Mouse (Mus musculus) hindbrain, embryonic 16.5 days (tissue): ENCODE results near the gene Palm2. TPM values are rescaled to one million over a fixed set of nuclear protein-coding genes. Genes with fewer than 3 reads are reported as not detected.

Source experiments
- ATAC-seq: fragments of 200-750 bp; cut with Nextera tagmentation; 2 replicates; pipeline ENCODE4 v1.8.0; 2017; ENCODE audit warnings: moderate TSS enrichment, moderate library complexity
- H3K27ac ChIP-seq: fragments of 300-500 bp; sonication (generic); 2 replicates; pipeline ENCODE4 v1.5.1; 2014; ENCODE audit warnings: low read depth, mild to moderate bottlenecking, control low read depth, low read length, moderate library complexity
- H3K27me3 ChIP-seq: fragments of 300-500 bp; sonication (generic); replicated peaks from 2 replicates; pipeline ENCODE4 v1.6.1; 2014; ENCODE audit warnings: low read length; ENCODE audit not compliant: control insufficient read depth, insufficient read depth
- H3K36me3 ChIP-seq: fragments of 300-500 bp; sonication (generic); 2 replicates; pipeline ENCODE4 v1.6.1; 2014; ENCODE audit warnings: mild to moderate bottlenecking, low read length, moderate library complexity, mixed read lengths; ENCODE audit not compliant: control insufficient read depth, insufficient read depth
- H3K4me1 ChIP-seq: fragments of 300-500 bp; sonication (generic); 2 replicates; pipeline ENCODE4 v1.6.1; 2014; ENCODE audit warnings: low read depth, low read length; ENCODE audit not compliant: control insufficient read depth, insufficient read depth
- H3K4me2 ChIP-seq: fragments of 300-500 bp; sonication (generic); 2 replicates; pipeline ENCODE4 v1.6.1; 2014; ENCODE audit warnings: mild to moderate bottlenecking, low read length, control low read depth, moderate library complexity
- H3K4me3 ChIP-seq: fragments of 300-500 bp; sonication (generic); 2 replicates; pipeline ENCODE4 v1.5.1; 2014; ENCODE audit warnings: mild to moderate bottlenecking, low read length, control low read depth, moderate library complexity
- H3K9ac ChIP-seq: fragments of 300-500 bp; sonication (generic); 2 replicates; pipeline ENCODE4 v1.6.1; 2014; ENCODE audit warnings: low read depth, mild to moderate bottlenecking, control low read depth, low read length, moderate library complexity
- H3K9me3 ChIP-seq: fragments of 300-500 bp; sonication (generic); 2 replicates; pipeline ENCODE4 v1.6.1; 2014; ENCODE audit warnings: mild to moderate bottlenecking, low read length, moderate library complexity; ENCODE audit not compliant: control insufficient read depth
- WGBS: fragments of 180-500 bp; shearing (Covaris S2); extraction: QIAGEN DNeasy Blood & Tissue Kit; methylation state at CpG from one replicate; pipeline ENCODE4 v1.1.7; 2014; 5-methylcytosine and 5-hydroxymethylcytosine counted together
- polyA plus RNA-seq: library from polyadenylated mRNA; unstranded; fragments of >200 nt; fragmentation: Nextera tagmentation; extraction: Ambion mirVana; gene quantifications from 2 replicates; pipeline ENCODE4 v1.2.1, GENCODE M21; 2015

Gene Palm2
- polyA plus RNA-seq, 1 experiment from 2014 or later, result 20.3 TPM

GRCm38 (mm10) chr4:57557102-57557501 is 123.1 kb downstream of the Palm2 start:
- Histone ChIP-seq H3K27ac (no peak overlapping the region), H3K4me1 (no peaks in the 10 kb centered on the region), H3K9me3 (no peaks in the 10 kb centered on the region), H3K4me3 (no peak overlapping the region), H3K4me2 (no peak overlapping the region), H3K9ac (no peak overlapping the region), H3K27me3 (no peaks in the 10 kb centered on the region), H3K36me3 (no peaks in the 10 kb centered on the region)
- WGBS, result 89% methylated on average over 2 of the region's 2 CpGs
- ATAC-seq, result no peak

DNA sequence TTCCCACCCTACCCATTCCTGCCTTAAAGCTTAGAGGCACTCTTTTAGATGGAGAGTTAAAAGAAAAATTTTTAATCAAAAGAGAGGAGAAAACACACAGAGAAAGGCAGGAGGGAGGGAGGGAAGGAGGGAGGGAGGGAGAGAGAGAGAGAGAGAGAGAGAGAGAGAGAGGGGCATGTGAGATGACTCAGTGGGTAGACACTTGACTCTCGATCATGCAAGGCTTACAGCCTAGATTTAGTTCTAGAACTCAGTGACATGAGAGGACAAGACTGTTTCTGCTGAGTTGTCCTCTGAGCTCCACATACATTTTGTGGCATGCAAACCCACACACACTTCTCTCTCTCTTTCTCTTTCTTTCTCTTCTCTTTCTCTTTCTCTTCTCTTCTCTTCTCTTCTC is 125.4 kb downstream of the Palm2 start:
- Histone ChIP-seq H3K4me3 (no peak overlapping the region), H3K36me3 (no peaks in the 10 kb centered on the region), H3K4me1 (no peaks in the 10 kb centered on the region), H3K9me3 (no peaks in the 10 kb centered on the region), H3K9ac (no peak overlapping the region), H3K27me3 (no peaks in the 10 kb centered on the region), H3K4me2 (no peak overlapping the region), H3K27ac (no peak overlapping the region)
- ATAC-seq, result no peak
- 91% methylated on average over 1 of the region's 1 CpGs for WGBS

GRCm38 (mm10) chr4:57560010-57560409 is 126.0 kb downstream of the Palm2 start:
- no peaks in the 10 kb centered on the region for H3K36me3 ChIP-seq
- no peaks in the 10 kb centered on the region for H3K9me3 ChIP-seq
- H3K27ac ChIP-seq, result no peak overlapping the region
- no peak overlapping the region for H3K9ac ChIP-seq
- H3K4me2 ChIP-seq, result no peak overlapping the region
- WGBS, result 80% methylated on average over 3 of the region's 3 CpGs
- H3K27me3 ChIP-seq, result no peaks in the 10 kb centered on the region
- no peak for ATAC-seq
- H3K4me3 ChIP-seq, result no peak overlapping the region
- no peaks in the 10 kb centered on the region for H3K4me1 ChIP-seq

- H3K4me3 ChIP-seq, result no peak overlapping the region
- no peaks in the 10 kb centered on the region for H3K9me3 ChIP-seq
- no peaks in the 10 kb centered on the region for H3K4me1 ChIP-seq
- peak; percentile 66; the same call in 1 of the 2 replicates for ATAC-seq
- no peak overlapping the region for H3K9ac ChIP-seq
- WGBS, result 63% methylated on average over 6 of the region's 6 CpGs
- no peaks in the 10 kb centered on the region for H3K27me3 ChIP-seq
- H3K4me2 ChIP-seq, result no peak overlapping the region
- no peaks in the 10 kb centered on the region for H3K36me3 ChIP-seq
- no peak overlapping the region for H3K27ac ChIP-seq
Measured at GRCm38 (mm10) chr4:57561055-57561454, 127.0 kb downstream of the Palm2 start.

GRCm38 (mm10) chr4:57565283-57565682 is 131.2 kb downstream of the Palm2 start:
- WGBS, result 91% methylated on average over 1 of the region's 1 CpGs
- peaks cover 13% of the 10 kb centered on the region for H3K4me1 ChIP-seq
- ATAC-seq, result no peak

DNA sequence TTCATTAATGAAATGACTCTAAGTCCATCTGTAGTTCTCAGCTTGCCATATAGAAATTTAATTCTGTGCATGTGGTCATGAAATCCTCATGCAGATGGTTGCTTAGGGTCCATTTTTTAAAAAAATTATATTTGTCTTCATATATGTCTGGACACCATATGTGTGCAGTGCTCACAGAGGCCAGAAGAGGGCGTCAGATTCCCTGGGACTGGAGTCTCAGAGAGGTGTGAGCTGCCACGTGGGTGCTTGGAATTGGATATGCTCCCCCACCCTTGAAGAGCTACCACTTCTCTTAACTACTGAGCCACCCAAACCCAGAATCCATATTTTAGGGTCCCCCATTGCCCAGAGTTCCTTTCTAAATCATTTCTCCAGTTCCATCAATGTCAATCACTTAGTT is 131.8 kb downstream of the Palm2 start:
- ATAC-seq, result no peak

More at GRCm38 (mm10) chr4:57565283-57565682, 131.2 kb downstream of the Palm2 start:
- Histone ChIP-seq H3K4me3 (no peak overlapping the region), H3K4me2 (no peak overlapping the region), H3K9me3 (no peaks in the 10 kb centered on the region), H3K36me3 (no peaks in the 10 kb centered on the region), H3K27me3 (no peaks in the 10 kb centered on the region), H3K27ac (no peak overlapping the region), H3K9ac (no peak overlapping the region)

DNA sequence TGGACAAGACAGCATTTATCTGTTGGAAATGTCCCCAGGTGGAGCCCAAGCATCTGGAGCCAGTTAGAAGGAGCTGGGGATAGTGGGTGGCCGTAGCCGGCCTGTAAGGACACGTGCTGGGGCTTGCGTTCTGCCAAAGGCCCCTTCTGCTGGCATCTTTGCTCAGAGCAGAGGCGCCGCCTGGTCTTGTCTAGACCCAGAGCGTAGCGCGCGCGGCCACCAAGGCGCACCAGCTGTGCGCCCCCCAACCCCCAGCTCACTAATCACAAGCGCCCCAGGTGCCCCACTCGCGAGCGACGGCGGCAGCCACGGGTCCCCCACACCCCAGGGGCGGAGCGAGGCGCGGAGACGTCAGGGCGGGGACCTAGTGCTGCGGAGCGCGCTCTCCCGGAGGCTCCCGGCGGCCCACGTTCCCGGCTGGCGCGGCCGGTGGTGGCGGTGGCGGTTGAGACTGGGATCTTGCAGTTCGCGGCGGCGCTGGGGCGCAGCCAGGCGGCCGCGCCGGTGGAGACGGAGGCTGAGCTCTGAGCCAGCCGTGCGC is 133.7 kb downstream of the Palm2 start, which contains the start of gene Pakap:
Gene Pakap (plus strand): TSS at position 514 of the 541 bp plus-strand sequence.
- peak; percentile 91 for ATAC-seq
- Histone ChIP-seq H3K9ac (peak within 1 kb of the TSS; percentile 86), H3K27ac (peak within 1 kb of the TSS; percentile 83), H3K4me2 (peak within 1 kb of the TSS; percentile 96), H3K27me3 (no peaks in the 10 kb centered on the region), H3K9me3 (no peaks in the 10 kb centered on the region), H3K4me3 (peak within 1 kb of the TSS; percentile 75), H3K4me1 (peaks cover 13% of the 10 kb centered on the region), H3K36me3 (no peaks in the 10 kb centered on the region)
- WGBS, result under 1% methylated on average over 48 of the region's 51 CpGs

More for the DNA sequence above, 131.8 kb downstream of the Palm2 start:
- H3K27me3 ChIP-seq, result no peaks in the 10 kb centered on the region
- no peaks in the 10 kb centered on the region for H3K36me3 ChIP-seq
- no peak overlapping the region for H3K4me2 ChIP-seq
- no peak overlapping the region for H3K4me3 ChIP-seq
- WGBS, result 65% methylated on average over 2 of the region's 2 CpGs
- no peaks in the 10 kb centered on the region for H3K9me3 ChIP-seq
- no peak overlapping the region for H3K9ac ChIP-seq
- no peak overlapping the region for H3K27ac ChIP-seq
- H3K4me1 ChIP-seq, result peaks cover 13% of the 10 kb centered on the region

- peak overlapping the region; percentile 83 for H3K27ac ChIP-seq
- 44% methylated on average over 19 of the region's 19 CpGs for WGBS
- H3K27me3 ChIP-seq, result no peaks in the 10 kb centered on the region
- no peaks in the 10 kb centered on the region for H3K9me3 ChIP-seq
- H3K36me3 ChIP-seq, result no peaks in the 10 kb centered on the region
- peak overlapping the region; percentile 86 for H3K9ac ChIP-seq
- H3K4me2 ChIP-seq, result peak overlapping the region; percentile 96
- peak; percentile 58 for ATAC-seq
- H3K4me3 ChIP-seq, result peak overlapping the region; percentile 75
- H3K4me1 ChIP-seq, result peaks cover 13% of the 10 kb centered on the region
Measured at GRCm38 (mm10) chr4:57568268-57569068, 134.4 kb downstream of the Palm2 start.

DNA sequence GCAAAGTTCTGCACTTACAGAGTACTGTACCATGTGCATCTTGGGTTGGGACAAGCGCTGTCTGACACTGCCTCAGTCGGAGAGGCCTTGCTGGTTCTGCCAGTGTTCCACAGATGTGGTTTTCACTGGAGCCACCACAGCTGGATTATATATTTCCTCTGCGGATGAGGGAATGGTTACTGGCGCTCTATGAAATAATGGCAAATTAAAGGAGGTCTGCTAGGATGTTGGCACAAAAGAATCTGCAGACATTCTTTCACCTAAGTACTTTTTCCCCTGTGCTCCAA is 135.0 kb downstream of the Palm2 start:
- H3K27ac ChIP-seq, result no peak overlapping the region
- no peak for ATAC-seq

More for the DNA sequence above, 135.0 kb downstream of the Palm2 start:
- H3K4me3 ChIP-seq, result peak overlapping the region; percentile 75
- peak overlapping the region; percentile 96 for H3K4me2 ChIP-seq
- H3K9ac ChIP-seq, result 0 out of 2 replicates have a peak overlapping the region, but pooled peaks have one; percentile 25
- peaks cover 13% of the 10 kb centered on the region for H3K4me1 ChIP-seq
- H3K9me3 ChIP-seq, result no peaks in the 10 kb centered on the region
- no peaks in the 10 kb centered on the region for H3K36me3 ChIP-seq
- WGBS, result 85% methylated on average over 4 of the region's 4 CpGs
- H3K27me3 ChIP-seq, result no peaks in the 10 kb centered on the region
